Mouse (Mus musculus): ENCODE measurements at regions not wholly inside any gene's neighbourhood (a gene's known extent, or its start where the extent isn't known, plus 50 kb on each side); places are given as distances from the start of the nearest gene placed in this dataset.
"Not testable (repeated sequence)": the region's sequence is repeated elsewhere in the genome, so short reads cannot be mapped to it uniquely, and the experiment has no call there.

- POLR2A ChIA-PET, CTCF ChIA-PET: not testable (repeated sequence)
Observed at GRCm38 (mm10) chr2:95433996-95434395, 884.0 kb upstream of the Lrrc4c start.

DNA sequence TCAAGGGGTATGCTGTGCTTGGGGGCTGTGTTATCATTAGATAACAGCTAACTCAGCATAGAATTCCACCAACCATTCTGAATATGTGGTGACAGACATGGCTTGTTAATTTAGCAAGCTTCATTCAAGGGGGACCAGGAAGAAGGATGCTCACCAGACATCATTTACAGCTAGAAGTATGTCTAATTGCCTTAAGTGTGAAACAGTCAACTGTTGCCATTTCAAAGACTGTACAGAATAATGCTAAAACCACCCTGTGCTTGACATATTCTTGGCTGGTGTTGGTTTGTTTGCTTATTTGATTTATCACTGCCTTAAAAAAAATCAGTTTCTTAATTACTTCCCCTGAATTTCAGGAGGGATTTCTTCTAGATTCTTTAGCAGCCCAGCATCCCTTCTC is 877.0 kb upstream of the Lrrc4c start:
- POLR2A ChIA-PET: no interaction called here
- CTCF ChIA-PET: no interaction called here

DNA sequence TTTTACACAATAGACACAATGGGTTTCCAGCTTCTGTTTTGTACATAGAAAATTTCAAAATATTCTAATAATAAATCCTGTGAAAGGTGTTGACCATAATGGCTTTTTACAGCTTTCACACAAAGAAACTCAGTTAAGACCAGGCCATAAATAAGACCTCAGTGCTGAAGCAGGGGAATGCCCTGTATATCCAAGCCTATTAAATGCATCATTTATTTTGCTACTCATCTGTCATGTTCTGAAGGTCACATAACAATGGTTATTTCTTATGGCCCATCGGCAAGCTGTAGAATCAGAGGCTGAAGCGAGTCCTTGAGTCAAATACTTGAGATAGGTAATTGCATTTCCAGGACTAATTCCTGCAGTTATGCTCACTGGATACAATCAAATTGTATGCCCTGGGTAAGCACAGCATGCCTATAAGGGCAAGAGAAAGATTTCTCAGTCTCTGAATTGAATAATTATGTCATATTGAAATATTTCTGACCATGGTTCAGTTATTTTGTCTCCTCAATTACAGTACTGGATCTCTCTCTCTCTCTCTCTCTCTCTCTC is 874.6 kb upstream of the Lrrc4c start:
- CTCF ChIA-PET: no interaction called here
- POLR2A ChIA-PET: no interaction called here

- ChIA-PET CTCF (interaction anchor here in 1 of 4 experiments (0.6 kb wide), 1 partner anchor 431 kb away, joined by 3 read pairs; no protein-coding TSS in a partner anchor), POLR2A (interaction anchor here in 1 of 4 experiments (0.8 kb wide), 1 partner anchor 9 kb away, joined by 3 read pairs; no protein-coding TSS in a partner anchor)
Observed at GRCm38 (mm10) chr2:95448897-95449296, 869.1 kb upstream of the Lrrc4c start.

- POLR2A ChIA-PET: no interaction called here
- CTCF ChIA-PET: no interaction called here
Observed at GRCm38 (mm10) chr2:95479827-95480226, 838.1 kb upstream of the Lrrc4c start.

DNA sequence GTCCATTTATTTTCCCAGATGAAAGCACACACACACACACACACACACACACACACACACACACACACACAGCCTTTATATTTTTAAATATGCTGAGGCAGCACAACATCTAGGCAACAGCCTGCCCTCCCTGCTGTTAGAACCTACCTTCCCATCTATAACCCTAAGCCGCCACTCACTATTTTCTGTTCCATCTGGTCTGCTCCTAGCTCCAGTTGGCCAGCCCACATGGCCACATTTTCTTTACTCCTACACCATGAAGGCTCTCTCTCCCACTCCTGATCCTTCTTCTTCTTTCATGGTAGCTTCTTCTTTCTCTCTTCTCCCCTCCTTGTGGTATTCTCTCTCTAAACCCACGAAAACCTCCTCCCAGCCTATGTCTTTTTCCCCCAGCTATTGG is 834.6 kb upstream of the Lrrc4c start:
- CTCF ChIA-PET: interaction anchor here in 1 of 4 experiments (1.3 kb wide), 1 partner anchor 11 kb away, joined by 3 read pairs; no protein-coding TSS in a partner anchor
- POLR2A ChIA-PET: interaction anchor here in 1 of 4 experiments (0.6 kb wide), 1 partner anchor 725 kb away, joined by 3 read pairs; no protein-coding TSS in a partner anchor

DNA sequence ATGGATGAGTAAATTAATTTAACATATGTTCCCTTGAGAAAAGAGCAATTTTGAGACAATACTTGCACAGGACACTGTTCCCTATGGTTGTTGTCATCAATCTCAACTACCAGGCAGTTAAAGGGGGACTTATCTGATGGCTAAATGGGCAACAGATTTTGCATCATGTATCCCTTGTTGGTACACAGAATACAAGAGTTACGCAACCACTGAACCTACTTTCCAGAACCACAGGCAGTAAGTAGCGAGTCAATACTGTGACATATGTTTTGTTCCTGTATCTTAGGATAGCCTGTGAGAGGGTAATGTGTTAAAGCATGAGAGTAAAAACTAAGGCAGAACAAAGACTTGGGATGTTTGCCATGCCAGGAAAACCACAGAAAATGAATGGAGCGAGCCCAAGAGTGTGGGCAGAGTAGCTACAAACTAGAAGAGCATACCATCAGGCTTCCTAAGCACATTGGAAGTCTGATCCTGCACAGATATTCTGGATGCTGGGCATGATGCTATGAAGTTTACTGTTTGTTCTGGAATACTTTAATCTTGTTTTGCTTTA is 830.3 kb upstream of the Lrrc4c start:
- CTCF ChIA-PET: no interaction called here
- POLR2A ChIA-PET: no interaction called here

- ChIA-PET POLR2A (interaction anchor here in 1 of 4 experiments (0.5 kb wide), 1 partner anchor 32 kb away, joined by 3 read pairs; no protein-coding TSS in a partner anchor), CTCF (interaction anchor here in 3 of 4 experiments (0.6 to 1.7 kb wide), 8 partner anchors 10 to 1024 kb away, joined by 3 to 7 read pairs (median 3); no protein-coding TSS in a partner anchor)
Observed at GRCm38 (mm10) chr2:95494026-95494697, 823.8 kb upstream of the Lrrc4c start.

DNA sequence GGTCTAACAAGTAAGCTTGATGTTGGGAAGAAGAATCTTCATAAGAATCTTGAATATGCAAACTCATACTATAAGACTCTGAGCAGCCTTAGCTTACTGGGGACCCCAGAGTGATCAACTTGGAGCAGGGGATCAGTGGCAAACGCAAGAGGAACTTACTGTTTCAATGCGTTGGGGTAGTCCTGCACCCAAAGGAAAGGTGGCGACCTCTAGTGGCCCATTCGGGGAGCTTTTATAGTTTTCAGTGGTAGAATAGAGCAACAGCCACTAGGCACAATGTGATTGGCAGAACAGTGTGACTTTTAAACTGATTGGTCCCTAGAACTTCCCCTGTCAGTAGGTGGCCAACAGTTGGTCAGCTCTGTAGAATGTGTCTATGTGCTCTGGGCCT is 823.3 kb upstream of the Lrrc4c start:
- ChIA-PET CTCF (interaction anchor here in 3 of 4 experiments (0.6 to 1.7 kb wide), 7 partner anchors 11 to 1024 kb away, joined by 3 to 7 read pairs (median 3); no protein-coding TSS in a partner anchor), POLR2A (interaction anchor here in 1 of 4 experiments (0.5 kb wide), 1 partner anchor 31 kb away, joined by 3 read pairs; no protein-coding TSS in a partner anchor)

GRCm38 (mm10) chr2:95511286-95511685 is 806.7 kb upstream of the Lrrc4c start:
- ChIA-PET POLR2A (no interaction called here), CTCF (no interaction called here)

- CTCF ChIA-PET: no interaction called here
- POLR2A ChIA-PET: no interaction called here
Observed at GRCm38 (mm10) chr2:95521624-95522023, 796.3 kb upstream of the Lrrc4c start.

- CTCF ChIA-PET: interaction anchor here in 1 of 4 experiments (0.7 kb wide), 1 partner anchor 679 kb away, joined by 6 read pairs; no protein-coding TSS in a partner anchor
Observed at GRCm38 (mm10) chr2:95524590-95525266, 793.2 kb upstream of the Lrrc4c start.

DNA sequence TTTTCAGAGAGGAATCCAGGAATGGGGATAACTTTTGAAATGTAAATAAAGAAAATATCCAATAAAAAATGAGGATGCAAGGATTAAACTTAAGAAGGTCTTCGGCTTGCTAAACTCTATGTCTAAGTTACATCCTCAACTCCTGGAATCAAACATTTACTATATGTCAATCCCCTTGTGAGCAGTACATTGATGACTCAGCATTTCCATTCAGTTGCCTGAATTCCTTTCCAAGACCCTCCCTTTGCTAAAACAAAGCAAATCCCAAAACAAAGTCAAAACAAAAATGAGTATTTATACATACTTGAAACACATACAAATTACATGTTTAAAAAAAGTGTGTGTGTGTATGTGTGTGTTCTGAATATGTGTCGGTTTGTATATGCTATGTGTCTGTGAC is 753.9 kb upstream of the Lrrc4c start:
- ChIA-PET CTCF (no interaction called here), POLR2A (no interaction called here)

More at GRCm38 (mm10) chr2:95524590-95525266, 793.2 kb upstream of the Lrrc4c start:
- POLR2A ChIA-PET: no interaction called here

DNA sequence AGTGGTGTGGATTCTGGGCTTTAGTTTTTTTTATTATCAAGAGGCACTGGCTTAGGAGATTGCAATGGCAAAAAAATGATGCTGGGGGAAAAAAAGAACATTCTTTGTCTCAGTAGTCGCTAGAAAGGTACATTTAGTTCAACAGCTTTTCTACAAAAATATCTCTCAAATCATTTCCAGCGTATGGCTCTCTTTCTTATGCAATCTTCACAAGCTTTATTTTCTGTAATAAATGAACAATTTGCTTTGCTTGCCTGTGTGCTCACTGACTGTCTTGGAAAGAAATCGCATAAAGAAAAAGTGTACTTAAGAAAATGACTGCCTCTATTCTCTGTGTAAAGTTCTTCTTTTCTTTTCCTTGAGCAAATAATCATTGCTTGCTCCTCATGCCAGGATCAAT is 742.1 kb upstream of the Lrrc4c start:
- ChIA-PET CTCF (no interaction called here), POLR2A (no interaction called here)

DNA sequence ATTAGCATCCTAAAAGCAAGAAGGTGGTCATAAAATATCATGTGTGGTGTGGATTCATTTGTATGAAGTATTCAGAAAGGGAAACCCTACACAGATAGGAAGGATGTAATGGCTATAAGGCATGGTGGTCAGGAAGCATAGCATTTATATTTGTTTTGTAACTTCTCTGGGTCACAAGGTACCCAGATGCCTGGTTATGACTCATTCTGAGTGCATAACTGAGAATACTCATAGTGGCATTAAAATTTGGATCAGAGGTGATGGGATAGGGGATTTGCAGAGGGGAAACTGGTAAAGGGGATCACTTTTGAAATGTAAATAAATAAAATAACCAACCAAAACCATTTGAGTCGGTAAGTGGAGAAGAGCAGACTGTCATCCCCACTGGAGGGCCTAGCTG is 738.8 kb upstream of the Lrrc4c start:
- ChIA-PET CTCF (interaction anchor here in 1 of 4 experiments (0.6 kb wide), 1 partner anchor 66 kb away, joined by 3 read pairs; no protein-coding TSS in a partner anchor), POLR2A (no interaction called here)

- POLR2A ChIA-PET: no interaction called here
- CTCF ChIA-PET: no interaction called here
Observed at GRCm38 (mm10) chr2:95586002-95586401, 732.0 kb upstream of the Lrrc4c start.

GRCm38 (mm10) chr2:95587044-95587443 is 730.9 kb upstream of the Lrrc4c start:
- ChIA-PET CTCF (no interaction called here), POLR2A (no interaction called here)

DNA sequence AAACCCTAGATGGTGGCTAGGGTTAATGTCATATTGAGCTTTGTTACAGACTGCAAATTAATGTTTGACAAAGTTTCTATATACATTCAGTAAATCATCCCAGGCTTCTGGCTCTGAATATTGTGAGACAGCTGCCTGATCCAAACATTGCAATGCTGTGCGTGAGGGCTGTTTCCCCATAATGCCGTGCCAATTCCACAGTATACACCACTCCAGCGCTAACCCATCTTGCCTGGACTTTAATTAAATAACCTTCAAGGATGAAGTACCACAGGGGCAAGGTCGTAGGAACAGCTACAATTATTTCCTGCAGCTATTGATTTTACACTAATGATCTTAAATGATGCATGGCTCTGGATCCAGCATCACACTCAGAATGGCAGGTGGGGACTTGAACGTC is 704.6 kb upstream of the Lrrc4c start:
- ChIA-PET POLR2A (no interaction called here), CTCF (no interaction called here)

DNA sequence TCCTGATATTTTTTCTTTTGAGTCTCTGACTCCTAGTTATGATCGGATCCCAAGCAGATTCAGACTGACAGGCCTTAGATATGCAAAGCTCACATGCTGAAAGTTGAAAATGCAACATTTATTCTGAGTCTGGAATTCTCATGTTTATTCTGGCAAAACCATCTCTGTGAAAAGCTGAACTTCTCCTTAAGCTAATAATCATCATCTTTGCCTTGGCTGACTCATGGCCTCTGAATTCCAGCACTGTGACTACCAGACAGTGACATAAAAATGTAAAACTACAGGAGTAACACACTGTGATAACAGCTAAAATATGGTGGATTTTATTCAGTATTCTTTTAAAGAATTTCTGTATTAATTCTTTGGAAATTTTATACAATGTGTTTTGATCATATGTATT is 680.4 kb upstream of the Lrrc4c start:
- POLR2A ChIA-PET: no interaction called here
- CTCF ChIA-PET: no interaction called here

DNA sequence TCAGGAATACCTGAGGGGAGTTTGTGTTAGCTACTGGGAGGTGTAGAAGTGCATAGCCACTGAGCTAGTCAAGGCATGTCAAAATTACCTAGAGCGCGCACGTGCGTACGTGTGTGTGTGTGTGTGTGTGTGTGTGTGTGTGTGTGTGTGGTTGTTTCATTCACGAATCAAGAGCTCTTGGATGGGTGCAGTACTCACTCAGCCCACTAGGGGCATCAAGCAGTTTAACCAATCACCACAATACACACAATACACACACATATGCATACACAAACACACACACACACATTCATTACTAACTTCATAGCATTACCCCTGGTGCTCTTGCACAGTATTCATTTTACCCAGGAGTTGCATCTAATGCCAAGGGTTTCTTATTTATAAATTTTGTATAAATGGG is 643.6 kb upstream of the Lrrc4c start:
- ChIA-PET POLR2A (interaction anchor here in 1 of 4 experiments (0.5 kb wide), 1 partner anchor 1494 kb away, joined by 4 read pairs; no protein-coding TSS in a partner anchor), CTCF (interaction anchor here (0.6 to 1.2 kb wide), 11 partner anchors 8 to 883 kb away, joined by 3 to 6 read pairs (median 3); no protein-coding TSS in a partner anchor)

Data from embryonic stem cell, embryonic (primary cell).